Mouse (Mus musculus): ENCODE measurements around the gene Rps27rt. TPM values are rescaled to one million over a fixed set of nuclear protein-coding genes. Genes with fewer than 3 reads are reported as not detected.

The Rps27rt gene
- polyA plus RNA-seq, 1 experiment: 30.5 TPM

GRCm38 (mm10) chr9:114960844-114961243 is 21.7 kb downstream of the Rps27rt start:
- Histone ChIP-seq H3K4me3 (replicated peaks; ENCODE audit: extremely low read depth, low read depth, low read length) (no peak overlapping the region), H3K4me1 (ENCODE audit: control insufficient read depth, insufficient read depth, low read length) (no peaks in the 10 kb centered on the region)
- no peak for TF ChIP-seq POLR2A (IDR thresholded peaks at IDR 0.05; ENCODE audit: borderline replicate concordance, extremely low read depth, low read depth, low read length)
- WGBS: 58% methylated on average over 6 of the region's 6 CpGs
- no peak for DNase-seq

- TF ChIP-seq CTCF (IDR thresholded peaks at IDR 0.05; ENCODE audit: insufficient read depth, low read length) (no peak), POLR2A (IDR thresholded peaks at IDR 0.05; ENCODE audit: borderline replicate concordance, extremely low read depth, low read depth, low read length) (no peak)
- WGBS: 57% methylated on average over 4 of the region's 4 CpGs
- no peak for DNase-seq
- Histone ChIP-seq H3K4me1 (ENCODE audit: control insufficient read depth, insufficient read depth, low read length) (no peaks in the 10 kb centered on the region), H3K4me3 (replicated peaks; ENCODE audit: extremely low read depth, low read depth, low read length) (no peak overlapping the region)
Observed at GRCm38 (mm10) chr9:114960043-114960789, 22.3 kb downstream of the Rps27rt start.

- TF ChIP-seq CTCF (IDR thresholded peaks at IDR 0.05; ENCODE audit: insufficient read depth, low read length): peak; percentile 30
- no peak for TF ChIP-seq POLR2A (IDR thresholded peaks at IDR 0.05; ENCODE audit: borderline replicate concordance, extremely low read depth, low read depth, low read length)
- DNase-seq: no peak
- 35% methylated on average over 5 of the region's 5 CpGs for WGBS
Observed at GRCm38 (mm10) chr9:114956945-114957344, 25.6 kb downstream of the Rps27rt start.

DNA sequence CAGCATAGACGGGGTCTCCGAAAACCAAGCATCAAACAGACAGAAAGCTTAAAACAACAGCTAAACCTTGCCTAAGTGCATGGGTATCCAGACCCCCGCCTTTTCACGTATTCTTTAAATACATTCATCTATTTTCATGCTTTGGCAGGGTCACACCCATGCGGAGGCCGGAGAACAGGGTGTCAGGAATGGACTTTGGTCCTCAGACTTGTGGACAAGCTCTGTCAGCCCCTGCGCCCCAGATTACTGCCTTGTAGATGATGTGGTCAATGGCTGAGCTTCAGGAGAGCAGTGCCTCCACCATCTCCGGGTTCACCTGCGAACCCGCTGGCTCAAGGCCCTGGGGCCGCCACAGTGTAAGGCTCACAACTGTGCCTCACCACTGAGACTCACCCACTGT is 27.2 kb downstream of the Rps27rt start:
- no peak for DNase-seq
- no peak for TF ChIP-seq POLR2A (IDR thresholded peaks at IDR 0.05; ENCODE audit: borderline replicate concordance, extremely low read depth, low read depth, low read length)
- TF ChIP-seq CTCF (IDR thresholded peaks at IDR 0.05; ENCODE audit: insufficient read depth, low read length): no peak
- Histone ChIP-seq H3K4me1 (ENCODE audit: control insufficient read depth, insufficient read depth, low read length) (no peaks in the 10 kb centered on the region), H3K4me3 (replicated peaks; ENCODE audit: extremely low read depth, low read depth, low read length) (no peak overlapping the region)
- WGBS: 91% methylated on average over 11 of the region's 11 CpGs

More at GRCm38 (mm10) chr9:114956945-114957344, 25.6 kb downstream of the Rps27rt start:
- Histone ChIP-seq H3K4me1 (ENCODE audit: control insufficient read depth, insufficient read depth, low read length) (no peaks in the 10 kb centered on the region), H3K4me3 (replicated peaks; ENCODE audit: extremely low read depth, low read depth, low read length) (no peak overlapping the region)

DNA sequence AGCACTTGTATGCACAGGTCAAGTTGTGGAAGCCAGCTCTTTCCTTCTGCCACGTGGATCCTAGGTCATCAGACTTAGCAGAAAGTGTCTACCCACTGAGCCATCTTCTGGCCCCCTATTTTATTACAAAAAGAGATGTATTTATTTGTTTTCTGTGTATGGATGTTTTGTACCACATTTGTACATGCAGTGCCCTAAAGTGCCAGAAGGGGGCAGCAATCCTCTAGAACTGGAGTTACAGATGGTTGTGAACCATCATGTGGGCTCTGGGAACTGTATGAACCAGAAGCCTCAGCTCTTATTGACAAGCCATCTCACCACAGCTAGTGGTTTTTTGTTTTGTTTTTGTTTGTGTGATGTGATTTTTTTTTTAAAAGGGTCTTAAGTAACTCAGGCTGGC is 29.7 kb downstream of the Rps27rt start:
- Histone ChIP-seq H3K4me1 (ENCODE audit: control insufficient read depth, insufficient read depth, low read length) (no peaks in the 10 kb centered on the region), H3K4me3 (replicated peaks; ENCODE audit: extremely low read depth, low read depth, low read length) (no peak overlapping the region)
- TF ChIP-seq CTCF (IDR thresholded peaks at IDR 0.05; ENCODE audit: insufficient read depth, low read length) (no peak), POLR2A (IDR thresholded peaks at IDR 0.05; ENCODE audit: borderline replicate concordance, extremely low read depth, low read depth, low read length) (no peak)
- WGBS: 39% methylated on average over 1 of the region's 1 CpGs
- no peak for DNase-seq

GRCm38 (mm10) chr9:114948395-114948794 is 34.1 kb downstream of the Rps27rt start:
- no peak for TF ChIP-seq CTCF (IDR thresholded peaks at IDR 0.05; ENCODE audit: insufficient read depth, low read length)
- TF ChIP-seq POLR2A (IDR thresholded peaks at IDR 0.05; ENCODE audit: borderline replicate concordance, extremely low read depth, low read depth, low read length): no peak
- 30% methylated on average over 5 of the region's 5 CpGs for WGBS
- Histone ChIP-seq H3K4me1 (ENCODE audit: control insufficient read depth, insufficient read depth, low read length) (no peaks in the 10 kb centered on the region), H3K4me3 (replicated peaks; ENCODE audit: extremely low read depth, low read depth, low read length) (no peak overlapping the region)
- DNase-seq: no peak

GRCm38 (mm10) chr9:114945576-114945975 is 37.0 kb downstream of the Rps27rt start:
- no peak for DNase-seq
- no peaks in the 10 kb centered on the region for H3K4me1 ChIP-seq (ENCODE audit: control insufficient read depth, insufficient read depth, low read length)
- 88% methylated on average over 6 of the region's 6 CpGs for WGBS
- H3K4me3 ChIP-seq (replicated peaks; ENCODE audit: extremely low read depth, low read depth, low read length): no peak overlapping the region
- TF ChIP-seq CTCF (IDR thresholded peaks at IDR 0.05; ENCODE audit: insufficient read depth, low read length) (no peak), POLR2A (IDR thresholded peaks at IDR 0.05; ENCODE audit: borderline replicate concordance, extremely low read depth, low read depth, low read length) (no peak)

DNA sequence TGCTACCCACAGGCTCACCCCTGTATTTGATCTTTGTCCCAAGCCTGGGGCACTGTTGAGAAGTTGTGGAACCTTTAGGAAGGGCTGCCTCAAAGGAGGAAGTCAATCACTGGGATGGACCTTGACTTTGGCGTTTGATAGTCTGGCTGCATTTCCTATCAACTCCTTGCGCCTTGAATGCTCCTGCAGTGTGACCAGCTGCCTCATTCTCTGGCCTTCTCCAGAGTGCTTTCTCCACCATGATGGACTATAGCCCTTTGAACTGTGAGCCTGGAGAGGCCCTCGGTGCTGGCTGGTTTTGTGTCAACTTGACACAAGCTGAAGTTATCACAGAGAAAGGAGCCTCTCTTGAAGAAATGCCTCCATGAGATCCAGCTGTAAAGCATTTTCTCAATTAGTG is 37.9 kb downstream of the Rps27rt start:
- no peak overlapping the region for H3K4me3 ChIP-seq (replicated peaks; ENCODE audit: extremely low read depth, low read depth, low read length)
- no peaks in the 10 kb centered on the region for H3K4me1 ChIP-seq (ENCODE audit: control insufficient read depth, insufficient read depth, low read length)
- WGBS: 78% methylated on average over 3 of the region's 3 CpGs
- DNase-seq: no peak
- TF ChIP-seq CTCF (IDR thresholded peaks at IDR 0.05; ENCODE audit: insufficient read depth, low read length) (no peak), POLR2A (IDR thresholded peaks at IDR 0.05; ENCODE audit: borderline replicate concordance, extremely low read depth, low read depth, low read length) (no peak)

DNA sequence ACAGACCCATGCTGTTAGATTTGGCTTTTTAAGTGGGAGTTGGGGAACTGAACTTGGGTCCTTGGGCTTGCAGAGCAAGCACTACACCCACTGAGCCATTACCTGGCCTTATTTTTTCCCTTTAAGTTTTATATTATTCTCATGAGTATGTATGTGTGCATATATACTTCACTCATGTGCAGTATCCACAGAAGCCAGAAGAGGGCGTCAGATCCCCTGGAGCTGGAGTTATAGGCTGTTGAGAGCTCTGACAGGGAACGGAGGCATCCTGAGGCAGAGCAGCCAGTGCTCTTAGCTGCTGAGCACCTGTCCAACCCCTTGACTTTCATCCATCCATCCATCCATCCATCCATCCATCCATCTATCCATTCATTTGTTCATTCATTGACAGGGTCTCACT is 45.9 kb downstream of the Rps27rt start:
- TF ChIP-seq CTCF (IDR thresholded peaks at IDR 0.05; ENCODE audit: insufficient read depth, low read length) (no peak), POLR2A (IDR thresholded peaks at IDR 0.05; ENCODE audit: borderline replicate concordance, extremely low read depth, low read depth, low read length) (no peak)
- no peak overlapping the region for H3K4me3 ChIP-seq (replicated peaks; ENCODE audit: extremely low read depth, low read depth, low read length)
- DNase-seq: no peak
- 0 out of 2 replicates have a peak, but pooled peaks cover 3% of the 10 kb centered on the region for H3K4me1 ChIP-seq (ENCODE audit: control insufficient read depth, insufficient read depth, low read length)
- 77% methylated on average over 2 of the region's 2 CpGs for WGBS

DNA sequence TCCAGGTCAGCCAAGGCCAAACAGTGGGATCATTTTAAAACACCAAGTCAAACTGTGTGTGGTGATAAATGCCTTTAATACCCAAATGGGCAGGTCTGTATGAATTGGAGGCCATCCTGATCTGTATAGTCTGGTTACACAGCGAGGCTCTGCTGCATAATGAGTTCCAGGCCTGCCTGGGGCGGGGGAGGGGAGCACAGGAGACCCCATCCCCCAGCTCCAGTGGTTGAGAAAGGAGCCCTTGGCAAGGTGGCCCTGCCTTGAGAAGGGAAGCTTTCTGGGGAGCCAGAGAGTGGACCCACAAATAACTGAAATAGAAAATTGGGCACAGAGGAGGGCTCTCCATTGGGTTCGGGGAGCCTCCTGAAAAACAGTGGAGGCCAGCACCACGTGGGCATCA is 47.2 kb downstream of the Rps27rt start:
- H3K4me1 ChIP-seq (ENCODE audit: control insufficient read depth, insufficient read depth, low read length): 0 out of 2 replicates have a peak, but pooled peaks cover 3% of the 10 kb centered on the region
- no peak overlapping the region for H3K4me3 ChIP-seq (replicated peaks; ENCODE audit: extremely low read depth, low read depth, low read length)
- no peak for DNase-seq
- 91% methylated on average over 4 of the region's 4 CpGs for WGBS
- TF ChIP-seq CTCF (IDR thresholded peaks at IDR 0.05; ENCODE audit: insufficient read depth, low read length) (no peak), POLR2A (IDR thresholded peaks at IDR 0.05; ENCODE audit: borderline replicate concordance, extremely low read depth, low read depth, low read length) (no peak)

All from lung, adult 2 months (tissue).